Mouse (Mus musculus) forebrain, embryonic 16.5 days (tissue): ENCODE results near the gene Mmd. TPM values are rescaled to one million over a fixed set of nuclear protein-coding genes. Genes with fewer than 3 reads are reported as not detected.

Experiments used
- ATAC-seq: fragments of 200-750 bp; cut with Nextera tagmentation; 2 replicates; pipeline ENCODE4 v1.8.0; 2017; ENCODE audit warnings: mild to moderate bottlenecking, moderate library complexity
- H3K27ac ChIP-seq: fragments of 300-500 bp; sonication (generic); 2 replicates; pipeline ENCODE4 v1.5.1; 2014; ENCODE audit warnings: low read length, control low read depth
- H3K27me3 ChIP-seq: fragments of 300-500 bp; sonication (generic); replicated peaks from 2 replicates; pipeline ENCODE4 v1.6.1; 2014; ENCODE audit warnings: low read length; ENCODE audit not compliant: control insufficient read depth, insufficient read depth
- H3K36me3 ChIP-seq: fragments of 300-500 bp; sonication (generic); 2 replicates; pipeline ENCODE4 v1.6.1; 2014; ENCODE audit not compliant: control insufficient read depth, insufficient read depth
- H3K4me1 ChIP-seq: fragments of 300-500 bp; sonication (generic); replicated peaks from 2 replicates; pipeline ENCODE4 v1.6.1; 2014; ENCODE audit warnings: low read length; ENCODE audit not compliant: control insufficient read depth, insufficient read depth
- H3K4me2 ChIP-seq: fragments of 300-500 bp; sonication (generic); 2 replicates; pipeline ENCODE4 v1.6.1; 2014; ENCODE audit warnings: mild to moderate bottlenecking, low read length, control low read depth
- H3K4me3 ChIP-seq: fragments of 300-500 bp; sonication (generic); replicated peaks from 2 replicates; pipeline ENCODE4 v1.5.1; 2014; ENCODE audit warnings: mild to moderate bottlenecking, low read length, control low read depth
- H3K9ac ChIP-seq: fragments of 300-500 bp; sonication (generic); replicated peaks from 2 replicates; pipeline ENCODE4 v1.6.1; 2014; ENCODE audit warnings: low read depth, low read length, control low read depth
- H3K9me3 ChIP-seq: fragments of 300-500 bp; sonication (generic); 2 replicates; pipeline ENCODE4 v1.6.1; 2016; ENCODE audit warnings: low read length; ENCODE audit not compliant: control insufficient read depth
- WGBS: fragments of 180-500 bp; shearing (Covaris S2); extraction: QIAGEN DNeasy Blood & Tissue Kit; methylation state at CpG from one replicate; pipeline ENCODE4 v1.1.7; 2014; 5-methylcytosine and 5-hydroxymethylcytosine counted together
- polyA plus RNA-seq: library from polyadenylated mRNA; unstranded; fragments of >200 nt; fragmentation: Nextera tagmentation; extraction: Ambion mirVana; gene quantifications from 2 replicates; pipeline ENCODE4 v1.2.1, GENCODE M21; 2015

Gene Mmd
- polyA plus RNA-seq, 1 experiment from 2014 or later: 104 TPM

GRCm38 (mm10) chr11:90326146-90326545, 76.9 kb downstream of the Mmd start:
- Histone ChIP-seq H3K9ac (no peak overlapping the region), H3K27me3 (no peaks in the 10 kb centered on the region), H3K9me3 (no peaks in the 10 kb centered on the region), H3K4me1 (no peaks in the 10 kb centered on the region), H3K27ac (no peak overlapping the region), H3K4me2 (no peak overlapping the region), H3K4me3 (no peak overlapping the region), H3K36me3 (no peaks in the 10 kb centered on the region)
- no peak for ATAC-seq
- WGBS: 90% methylated on average over 5 of the region's 5 CpGs

- Histone ChIP-seq H3K36me3 (no peaks in the 10 kb centered on the region), H3K27ac (no peak overlapping the region)
Measured at GRCm38 (mm10) chr11:90326836-90327235, 77.6 kb downstream of the Mmd start.

More at GRCm38 (mm10) chr11:90326836-90327235, 77.6 kb downstream of the Mmd start:
- no peak for ATAC-seq
- H3K4me1 ChIP-seq: no peaks in the 10 kb centered on the region
- no peaks in the 10 kb centered on the region for H3K27me3 ChIP-seq
- H3K9ac ChIP-seq: no peak overlapping the region
- H3K9me3 ChIP-seq: no peaks in the 10 kb centered on the region
- WGBS: 52% methylated on average over 1 of the region's 1 CpGs
- H3K4me3 ChIP-seq: no peak overlapping the region
- H3K4me2 ChIP-seq: no peak overlapping the region

Other genes starting within 250 kb of the Mmd start
- gene Pctp, start 246.6 kb upstream of the Mmd start, polyA plus RNA-seq: 0.87 and 1.3 TPM in 2 replicates
- 5.0 and 6.7 TPM in 2 replicates for gene Tmem100, start 219.1 kb upstream of the Mmd start, polyA plus RNA-seq
- 17.5 and 18.0 TPM in 2 replicates for gene Gm45716, start 61.8 kb upstream of the Mmd start, polyA plus RNA-seq
- gene Hlf, start 141.4 kb downstream of the Mmd start, polyA plus RNA-seq: 5.7 and 5.9 TPM in 2 replicates